Mouse (Mus musculus) stomach, postnatal 0 days (tissue): Measurements from ENCODE around the gene Ascl2.

Source experiments
- CTCF ChIP-seq: IDR thresholded peaks from 2 replicates; pipeline ENCODE4 v1.5.1; 2016; ENCODE audit warnings: antibody characterized with exemption, low read depth, mild to moderate bottlenecking, moderate library complexity
- EP300 ChIP-seq: optimal IDR thresholded peaks from 2 replicates; pipeline ENCODE3; 2016; ENCODE audit warnings: antibody characterized with exemption

DNA sequence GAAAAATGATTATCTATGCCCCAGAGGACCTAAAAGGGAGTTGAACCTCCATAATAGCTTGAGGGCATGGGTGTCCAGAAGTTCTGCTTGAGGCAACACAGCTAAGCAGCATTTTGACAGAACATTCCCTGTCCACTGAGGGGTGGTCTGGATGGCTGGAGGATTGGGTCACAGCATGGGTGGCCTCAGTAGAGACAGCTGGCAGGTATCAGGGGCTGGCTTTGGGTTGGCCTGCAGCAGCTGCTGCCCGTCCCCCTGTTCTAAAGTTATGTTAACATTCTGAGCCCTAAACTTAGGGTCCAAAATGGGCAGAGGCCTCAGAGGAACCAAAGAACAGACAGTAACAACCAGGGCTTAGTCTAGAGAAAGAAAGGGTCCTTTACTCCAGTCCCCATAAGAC, 42.2 kb upstream of the Ascl2 start:
- TF ChIP-seq CTCF (no peak), EP300 (no peak)
